ENCODE assay signal across 23 mouse cellular contexts in the genomic region with DNA sequence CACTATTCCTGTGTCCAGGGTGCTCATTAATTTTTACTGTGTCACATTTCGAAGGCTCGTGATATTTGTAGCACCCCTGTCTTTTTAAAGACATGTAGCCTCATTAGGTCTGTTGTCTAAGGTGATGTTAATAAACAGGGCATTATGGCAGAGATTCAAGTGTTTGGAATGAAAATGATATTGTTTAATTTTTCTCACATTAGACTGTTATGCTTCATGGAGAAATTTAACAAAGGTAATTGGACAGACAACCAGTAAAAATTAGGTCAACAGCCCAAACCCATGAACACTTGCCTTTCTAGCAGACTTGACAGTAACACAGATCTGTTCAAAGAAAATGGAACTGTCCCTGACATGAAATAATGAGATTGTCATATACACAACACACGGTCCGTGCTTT.
DNase-seq lines count a peak whose midpoint lies in the region; ATAC-seq and TF ChIP-seq lines count a peak whose summit lies in the region.
"Had no signal": no experiment of that assay in that cellular context is flagged by ENCODE, and none has a peak within 500 bp of the region (broad histone marks: within the 10 kb centered on the region; RNA-seq: fewer than 3 reads in every experiment).

No protein-coding gene starts in this region.

- no peaks in the 10 kb centered on the region for H3K36me3 ChIP-seq in hindbrain, embryonic 11.5 days (ENCODE audit: control insufficient read depth, insufficient read depth, low read length)
- H3K36me3 ChIP-seq in hindbrain, embryonic 10.5 days: no peaks in the 10 kb centered on the region
- H3K36me3 ChIP-seq in lung, postnatal 0 days (ENCODE audit: insufficient read depth, low read length): no peaks in the 10 kb centered on the region
- H3K36me3 ChIP-seq in liver, embryonic 11.5 days (ENCODE audit: control insufficient read depth, insufficient read depth, low read length): no peaks in the 10 kb centered on the region
- H3K36me3 ChIP-seq: forebrain, embryonic 10.5 days; heart, embryonic 10.5 days; heart, embryonic 13.5 days had no signal

- no peak overlapping the region for H3K27ac ChIP-seq in hindbrain, embryonic 11.5 days (ENCODE audit: low read depth, low read length)
- no peak overlapping the region for H3K27ac ChIP-seq in hindbrain, embryonic 10.5 days
- H3K27ac ChIP-seq in lung, postnatal 0 days (ENCODE audit: low read length): no peak overlapping the region
- H3K27ac ChIP-seq in liver, embryonic 11.5 days (ENCODE audit: low read depth, low read length): no peak overlapping the region
- H3K27ac ChIP-seq: forebrain, embryonic 10.5 days; forebrain, embryonic 13.5 days; heart, adult 2 months; heart, embryonic 10.5 days; heart, embryonic 13.5 days; hindbrain, embryonic 14.5 days had no signal

- 83% methylated on average over 4 of the region's 4 CpGs for WGBS in hindbrain, embryonic 11.5 days
- WGBS in hindbrain, embryonic 10.5 days: 89% methylated on average over 4 of the region's 4 CpGs
- 87% methylated on average over 4 of the region's 4 CpGs for WGBS in lung, postnatal 0 days
- 90% methylated on average over 4 of the region's 4 CpGs for WGBS in liver, embryonic 11.5 days

- no peak overlapping the region for H3K4me2 ChIP-seq in hindbrain, embryonic 11.5 days (replicated peaks; ENCODE audit: low read depth, low read length)
- H3K4me2 ChIP-seq in lung, postnatal 0 days (replicated peaks; ENCODE audit: low read depth, low read length): no peak overlapping the region
- H3K4me2 ChIP-seq in liver, embryonic 11.5 days: no peak overlapping the region
- H3K4me2 ChIP-seq: forebrain, embryonic 13.5 days; heart, embryonic 13.5 days; hindbrain, embryonic 14.5 days had no signal

- no peaks in the 10 kb centered on the region for H3K9me3 ChIP-seq in hindbrain, embryonic 11.5 days (ENCODE audit: control insufficient read depth, low read length)
- H3K9me3 ChIP-seq in hindbrain, embryonic 10.5 days: no peaks in the 10 kb centered on the region
- H3K9me3 ChIP-seq in lung, postnatal 0 days (ENCODE audit: low read length): no peaks in the 10 kb centered on the region
- no peaks in the 10 kb centered on the region for H3K9me3 ChIP-seq in liver, embryonic 11.5 days (ENCODE audit: control insufficient read depth, low read length)
- H3K9me3 ChIP-seq: forebrain, embryonic 10.5 days; forebrain, embryonic 13.5 days; heart, embryonic 10.5 days; heart, embryonic 13.5 days had no signal

- no peak for ATAC-seq in hindbrain, embryonic 11.5 days (ENCODE audit: low FRiP score)
- no peak for ATAC-seq in lung, postnatal 0 days
- no peak for ATAC-seq in liver, embryonic 11.5 days (replicated peaks; ENCODE audit: low FRiP score)
- ATAC-seq: forebrain, embryonic 16.5 days; Patski had no signal

- H3K27me3 ChIP-seq in hindbrain, embryonic 11.5 days (ENCODE audit: control insufficient read depth, insufficient read depth, low read length): no peaks in the 10 kb centered on the region
- H3K27me3 ChIP-seq in hindbrain, embryonic 10.5 days (ENCODE audit: insufficient read depth, poor library complexity, severe bottlenecking): no peaks in the 10 kb centered on the region
- H3K27me3 ChIP-seq in lung, postnatal 0 days (replicated peaks; ENCODE audit: insufficient read depth, low read length): no peaks in the 10 kb centered on the region
- no peaks in the 10 kb centered on the region for H3K27me3 ChIP-seq in liver, embryonic 11.5 days (replicated peaks; ENCODE audit: control insufficient read depth, insufficient read depth, low read length)
- H3K27me3 ChIP-seq: forebrain, embryonic 13.5 days; heart, embryonic 13.5 days; Patski had no signal

- no peak for TF ChIP-seq EP300 in lung, postnatal 0 days (IDR thresholded peaks at IDR 0.05)

- H3K4me1 ChIP-seq in hindbrain, embryonic 11.5 days (replicated peaks; ENCODE audit: control insufficient read depth, insufficient read depth, low read length): no peaks in the 10 kb centered on the region
- H3K4me1 ChIP-seq in hindbrain, embryonic 10.5 days (replicated peaks): peaks cover 13% of the 10 kb centered on the region
- H3K4me1 ChIP-seq in lung, postnatal 0 days (ENCODE audit: insufficient read depth, low read depth, low read length): no peaks in the 10 kb centered on the region
- no peaks in the 10 kb centered on the region for H3K4me1 ChIP-seq in liver, embryonic 11.5 days (replicated peaks; ENCODE audit: control insufficient read depth, insufficient read depth, low read length)
- H3K4me1 ChIP-seq: heart, embryonic 13.5 days had no signal

- TF ChIP-seq CTCF in lung, postnatal 0 days (IDR thresholded peaks at IDR 0.05): no peak

- H3K4me3 ChIP-seq in hindbrain, embryonic 11.5 days (ENCODE audit: low read depth, low read length): no peak overlapping the region
- no peak overlapping the region for H3K4me3 ChIP-seq in hindbrain, embryonic 10.5 days
- H3K4me3 ChIP-seq in lung, postnatal 0 days (ENCODE audit: low read depth, low read length): no peak overlapping the region
- no peak overlapping the region for H3K4me3 ChIP-seq in liver, embryonic 11.5 days (ENCODE audit: low read depth, low read length)
- H3K4me3 ChIP-seq: forebrain, embryonic 10.5 days; forebrain, embryonic 13.5 days; heart, adult 2 months; heart, embryonic 10.5 days; heart, embryonic 13.5 days had no signal

- no peak overlapping the region for H3K9ac ChIP-seq in hindbrain, embryonic 11.5 days (ENCODE audit: low read depth, low read length)
- H3K9ac ChIP-seq in lung, postnatal 0 days (replicated peaks; ENCODE audit: low read depth): no peak overlapping the region
- H3K9ac ChIP-seq in liver, embryonic 11.5 days (ENCODE audit: low read depth, low read length): no peak overlapping the region
- H3K9ac ChIP-seq: forebrain, embryonic 13.5 days; heart, embryonic 13.5 days; hindbrain, embryonic 14.5 days had no signal

- DNase-seq in hindbrain, embryonic 11.5 days (ENCODE audit: low spot score): peak; percentile 0
- no peak for DNase-seq in hindbrain, embryonic 10.5 days (ENCODE audit: low spot score)
- peak; percentile 2 for DNase-seq in lung, postnatal 0 days (ENCODE audit: low spot score)
- no peak for DNase-seq in lung, adult 18-20 months
- DNase-seq in Muller cell, postnatal 12 days (ENCODE audit: inconsistent ontology term): peak; percentile 44
- DNase-seq in liver, embryonic 11.5 days (ENCODE audit: low spot score): no peak
- DNase-seq: adrenal gland, postnatal 10 days; adrenal gland, postnatal 36 days; cerebellum, adult 18-20 months; cerebellum, adult 9-10 months; cerebellum, postnatal 14 days; gastrocnemius, postnatal 10 days; gastrocnemius, postnatal 36 days; heart, adult 2 months; heart, postnatal 14 days; heart, postnatal 4 days had no signal

Comparison
In these comparisons a context has a peak if more than half of its experiments do, and no peak if none do; other contexts are left out.
1. DNase-seq: peak in hindbrain, embryonic 11.5 days (single experiment), lung, postnatal 0 days (single experiment) and Muller cell, postnatal 12 days (single experiment); none in hindbrain, embryonic 10.5 days (single experiment), lung, adult 18-20 months (0 of 2) and liver, embryonic 11.5 days (single experiment).